Mouse (Mus musculus): ENCODE data around the gene Sh2b3. TPM values are rescaled to one million over a fixed set of nuclear protein-coding genes. Genes with fewer than 3 reads are reported as not detected.

The Sh2b3 gene
- total RNA-seq, 2 experiments from 2014 or later, result 5.1 to 11.2 TPM

DNA sequence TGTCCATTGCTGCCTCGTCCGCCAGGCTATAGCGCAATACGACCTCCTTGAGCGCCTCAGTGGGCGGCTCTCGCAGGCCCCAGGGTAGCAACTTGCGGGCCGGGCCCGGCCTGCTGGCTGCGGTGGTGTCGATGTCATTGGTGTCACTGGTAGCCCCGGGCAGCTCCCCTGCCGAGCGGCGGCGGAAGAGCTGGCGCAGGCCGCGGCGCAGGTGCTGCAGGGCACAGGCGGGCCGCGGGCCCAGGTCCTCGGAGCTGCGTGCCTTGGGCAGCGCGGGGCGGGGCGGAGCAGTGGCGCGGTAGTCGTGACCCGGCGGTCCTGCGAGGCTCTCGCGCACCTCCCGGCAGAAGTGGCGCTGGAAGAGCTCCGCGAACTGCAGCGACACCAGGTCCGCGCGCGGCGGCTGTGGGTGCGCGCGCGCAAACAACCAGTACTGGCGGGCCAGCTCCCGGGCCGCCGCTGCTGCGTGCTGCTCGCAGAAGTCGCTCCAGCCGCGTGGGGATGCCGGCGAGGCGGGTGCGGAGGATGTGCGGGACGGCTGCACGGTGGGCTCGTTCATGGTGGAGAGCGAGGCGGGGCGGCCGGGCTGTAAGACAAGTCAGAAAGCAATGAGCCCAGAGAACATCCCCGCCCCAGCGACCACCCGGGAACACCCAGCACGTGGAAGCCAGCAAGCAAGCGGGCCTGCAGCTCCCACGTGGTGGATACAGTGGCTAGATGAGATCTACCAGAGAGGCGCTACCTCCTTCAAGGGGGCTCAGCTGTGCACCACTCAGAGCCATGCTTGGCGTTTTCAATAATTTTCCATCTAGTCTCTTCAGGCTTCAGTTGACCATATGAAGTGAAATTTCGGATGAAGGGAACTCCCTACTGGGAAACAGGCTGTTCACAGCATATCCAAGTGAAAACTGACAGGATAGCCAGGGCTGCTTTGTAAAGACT, 8.7 kb downstream of the Sh2b3 start:
- ATAC-seq (replicated peaks; ENCODE audit: low FRiP score, low TSS enrichment, poor library complexity, severe bottlenecking), result no peak

DNA sequence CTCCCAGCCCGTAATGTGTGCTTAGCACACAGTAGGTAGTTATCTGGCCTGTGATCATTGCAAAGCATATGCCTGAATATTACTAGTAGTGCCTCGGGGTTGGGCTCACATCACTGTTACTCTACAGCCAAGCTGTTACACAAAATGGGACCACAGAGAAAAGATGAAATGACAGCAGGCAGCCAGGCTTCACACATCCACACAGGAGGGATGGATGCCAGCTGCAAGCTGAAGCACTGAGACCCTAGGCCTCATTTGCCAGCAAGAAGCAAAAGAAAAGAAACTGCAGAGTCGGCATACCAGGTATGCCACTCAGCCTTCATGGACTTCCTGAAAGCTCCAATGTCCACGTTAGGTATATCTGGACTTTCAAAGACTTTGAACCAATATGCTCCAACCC, 9.6 kb downstream of the Sh2b3 start:
- ATAC-seq (replicated peaks; ENCODE audit: low FRiP score, low TSS enrichment, poor library complexity, severe bottlenecking), result no peak

DNA sequence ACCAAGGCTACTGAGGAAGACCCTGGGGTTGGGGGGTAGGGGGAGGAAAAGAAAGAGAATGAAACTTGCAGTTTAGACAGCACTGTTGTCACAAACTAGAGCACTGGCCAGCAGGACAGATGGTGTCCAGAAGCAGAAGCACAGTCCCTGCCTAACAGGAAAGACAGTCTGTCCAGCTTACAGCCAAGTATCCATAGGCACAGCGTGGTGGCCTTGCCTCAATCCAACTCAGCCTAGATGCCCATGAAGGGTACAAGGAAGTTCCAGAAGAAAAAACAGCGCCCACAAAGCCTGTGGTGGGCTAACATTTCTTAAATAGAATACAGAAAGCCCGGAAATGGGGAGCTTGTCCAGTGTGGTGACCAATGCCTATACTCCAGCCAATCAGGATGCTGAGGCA, 11.8 kb downstream of the Sh2b3 start:
- ATAC-seq (replicated peaks; ENCODE audit: low FRiP score, low TSS enrichment, poor library complexity, severe bottlenecking), result no peak

DNA sequence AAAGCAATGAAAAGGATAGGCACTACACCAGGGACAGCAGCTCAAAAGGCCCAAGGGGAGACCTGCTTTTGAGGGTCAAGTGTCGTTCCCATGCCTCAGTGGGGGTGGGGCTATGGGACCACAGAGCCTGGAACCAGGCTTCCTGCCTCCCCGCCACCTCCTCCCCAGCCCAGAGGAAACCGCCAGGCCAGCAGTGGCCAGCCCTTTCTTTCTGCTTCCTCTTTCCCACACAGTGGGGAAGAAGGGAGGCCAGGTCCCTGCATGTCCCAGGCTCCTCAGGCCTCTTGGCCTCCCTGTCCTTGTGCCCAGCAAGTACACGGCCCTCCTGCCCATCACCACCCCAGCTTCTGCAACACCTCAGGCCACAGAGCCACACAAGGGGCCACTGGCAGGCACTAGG, 13.3 kb downstream of the Sh2b3 start:
- ATAC-seq (replicated peaks; ENCODE audit: low FRiP score, low TSS enrichment, poor library complexity, severe bottlenecking), result no peak

DNA sequence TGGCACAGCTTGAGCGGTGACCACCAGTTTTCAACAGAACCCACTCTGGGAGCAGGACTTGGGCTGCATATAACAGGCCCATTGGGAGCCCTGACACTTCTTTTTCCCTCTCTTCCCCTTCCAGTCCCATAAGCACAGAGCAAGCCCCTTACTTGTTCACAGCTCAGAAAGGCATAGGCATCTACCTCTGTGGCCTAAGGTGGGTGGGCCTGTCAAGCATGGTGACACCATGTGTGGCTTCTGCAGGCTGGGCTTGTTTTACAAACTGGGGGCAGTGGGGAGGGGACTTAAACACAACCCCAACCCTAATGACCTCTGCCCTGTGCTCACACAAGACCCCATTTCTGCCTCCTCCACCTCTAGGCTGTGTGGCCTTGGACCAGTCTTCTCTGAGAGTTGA, 13.8 kb downstream of the Sh2b3 start:
- no peak for ATAC-seq (replicated peaks; ENCODE audit: low FRiP score, low TSS enrichment, poor library complexity, severe bottlenecking)

DNA sequence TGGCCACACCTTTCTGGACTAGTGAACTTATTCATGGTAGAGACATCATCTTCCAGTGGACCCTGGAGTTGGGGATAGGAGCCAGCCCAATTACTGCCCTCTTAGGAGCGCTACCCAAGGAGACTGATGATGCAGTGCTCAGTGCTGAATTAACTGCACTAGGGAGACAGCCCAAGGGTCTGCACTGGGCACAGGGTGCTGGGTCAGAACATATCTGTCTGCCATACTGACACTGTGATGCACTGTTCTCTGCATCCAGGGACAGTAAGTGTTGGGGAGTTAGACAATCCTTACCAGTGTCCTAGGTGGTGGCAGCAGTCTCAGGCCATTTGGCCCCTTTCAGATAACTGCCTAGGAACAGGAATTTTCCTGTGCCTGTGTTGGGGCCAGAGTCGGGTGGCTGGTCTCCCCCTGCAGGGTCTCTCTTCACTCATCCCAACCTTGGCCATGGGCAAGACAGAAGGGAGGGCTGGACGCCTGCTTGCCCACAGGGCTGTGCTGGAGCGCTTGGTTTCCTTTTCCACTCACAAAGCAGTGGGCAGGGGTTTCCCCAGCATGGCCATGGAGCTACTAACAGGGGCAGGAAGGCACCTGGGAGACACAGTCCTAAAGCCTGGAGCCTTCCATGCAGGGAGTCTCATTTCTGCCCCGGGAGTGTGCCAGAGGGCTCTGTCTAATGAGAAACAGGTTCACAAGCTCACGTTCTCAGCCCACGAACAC, 14.5 kb downstream of the Sh2b3 start:
- ATAC-seq (replicated peaks; ENCODE audit: low FRiP score, low TSS enrichment, poor library complexity, severe bottlenecking), result no peak

DNA sequence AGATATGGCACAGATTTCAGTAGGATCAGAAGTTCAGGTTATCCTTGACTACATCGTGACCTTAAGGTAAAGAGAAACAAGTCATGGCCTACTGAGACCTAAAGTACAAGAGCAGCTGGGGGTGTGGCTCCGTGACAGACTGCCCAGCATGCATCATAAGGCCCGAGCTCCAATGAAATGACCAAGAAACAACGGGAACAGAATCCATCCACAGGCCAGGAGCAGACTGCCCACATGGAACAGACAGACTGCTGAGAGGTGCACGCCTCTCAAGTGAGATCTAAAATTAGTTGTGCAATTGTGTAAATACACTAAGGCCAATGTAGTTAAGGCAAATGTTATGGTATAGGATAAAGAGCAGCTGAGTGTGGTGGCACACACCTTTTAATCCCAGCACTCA, 15.9 kb downstream of the Sh2b3 start:
- no peak for ATAC-seq (replicated peaks; ENCODE audit: low FRiP score, low TSS enrichment, poor library complexity, severe bottlenecking)

DNA sequence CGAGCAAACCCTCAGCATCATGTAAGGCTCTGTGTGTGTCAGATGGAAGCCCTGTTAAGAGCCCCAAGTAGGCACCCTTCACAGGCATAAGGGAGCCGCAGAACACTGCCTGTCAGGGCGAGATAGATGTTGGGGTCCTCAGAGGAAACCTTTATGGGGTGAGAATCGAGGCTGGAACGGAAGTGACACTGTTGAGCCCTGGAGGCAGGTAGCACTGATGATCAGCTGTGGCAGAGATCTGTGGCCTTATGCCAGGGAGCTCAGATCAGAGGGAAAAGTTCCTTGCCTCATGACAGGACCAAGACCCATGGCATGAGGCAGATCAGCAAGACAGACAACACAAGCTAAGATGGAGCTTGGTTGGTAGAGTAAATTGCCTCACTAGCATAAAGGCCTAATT, 16.3 kb downstream of the Sh2b3 start:
- no peak for ATAC-seq (replicated peaks; ENCODE audit: low FRiP score, low TSS enrichment, poor library complexity, severe bottlenecking)

DNA sequence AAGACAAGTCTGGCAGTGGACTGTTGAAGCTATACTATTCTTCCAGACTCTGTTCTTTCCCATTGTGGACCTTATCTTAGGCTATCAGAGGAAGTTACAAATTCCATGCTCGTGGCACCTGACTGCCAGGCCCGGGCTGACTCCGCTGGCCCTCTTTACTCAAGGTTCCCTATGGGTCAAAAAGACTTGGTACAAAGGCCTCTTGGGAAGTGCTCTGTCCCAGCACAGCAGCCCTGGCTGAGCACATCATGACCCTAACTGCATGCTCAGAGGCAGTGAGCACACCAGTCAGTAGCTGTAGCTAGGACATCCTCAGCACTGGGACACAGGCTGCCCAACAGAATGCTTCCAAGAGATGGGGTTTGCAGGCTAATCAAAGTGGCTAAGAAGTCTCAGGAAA, 16.8 kb downstream of the Sh2b3 start:
- ATAC-seq (replicated peaks; ENCODE audit: low FRiP score, low TSS enrichment, poor library complexity, severe bottlenecking), result no peak

DNA sequence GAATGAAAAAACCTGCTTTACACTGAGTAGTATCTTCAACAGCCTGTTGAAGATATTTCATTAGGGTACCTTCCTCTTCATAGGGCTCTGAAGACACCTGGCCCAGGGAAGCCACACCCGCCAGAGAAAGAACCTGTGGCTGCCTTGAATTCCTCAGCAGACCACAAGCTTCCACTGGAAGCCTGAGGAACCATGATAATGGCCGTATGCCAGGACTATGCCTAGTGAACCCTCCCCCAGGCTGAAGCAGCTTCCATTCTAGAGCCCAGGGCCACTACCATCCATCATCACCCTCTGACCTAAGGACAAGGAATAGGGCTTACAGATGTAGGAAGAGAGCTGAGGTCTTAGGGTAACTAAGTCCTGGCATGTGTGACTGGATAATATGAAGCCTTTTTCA, 17.3 kb downstream of the Sh2b3 start:
- no peak for ATAC-seq (replicated peaks; ENCODE audit: low FRiP score, low TSS enrichment, poor library complexity, severe bottlenecking)

DNA sequence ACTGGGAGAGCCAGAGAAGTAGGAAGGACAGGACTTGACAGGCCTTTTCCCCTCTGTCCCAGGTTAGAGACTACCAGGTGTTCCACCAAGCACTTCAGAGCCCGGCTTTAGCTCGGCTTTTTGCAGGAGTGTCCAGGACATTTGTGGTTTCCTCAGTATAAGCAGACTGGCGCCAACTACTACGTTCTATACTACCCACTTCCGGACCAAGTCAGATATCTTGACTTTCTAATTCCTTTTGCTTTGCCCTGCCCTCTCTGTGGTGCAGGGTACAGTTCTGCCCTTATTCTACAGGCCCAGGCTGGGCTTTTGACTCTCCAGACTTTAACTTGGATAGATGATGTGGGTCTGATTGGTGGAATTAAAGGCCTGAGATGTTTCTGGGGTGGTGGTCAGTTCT, 17.9 kb downstream of the Sh2b3 start:
- ATAC-seq (replicated peaks; ENCODE audit: low FRiP score, low TSS enrichment, poor library complexity, severe bottlenecking), result no peak

DNA sequence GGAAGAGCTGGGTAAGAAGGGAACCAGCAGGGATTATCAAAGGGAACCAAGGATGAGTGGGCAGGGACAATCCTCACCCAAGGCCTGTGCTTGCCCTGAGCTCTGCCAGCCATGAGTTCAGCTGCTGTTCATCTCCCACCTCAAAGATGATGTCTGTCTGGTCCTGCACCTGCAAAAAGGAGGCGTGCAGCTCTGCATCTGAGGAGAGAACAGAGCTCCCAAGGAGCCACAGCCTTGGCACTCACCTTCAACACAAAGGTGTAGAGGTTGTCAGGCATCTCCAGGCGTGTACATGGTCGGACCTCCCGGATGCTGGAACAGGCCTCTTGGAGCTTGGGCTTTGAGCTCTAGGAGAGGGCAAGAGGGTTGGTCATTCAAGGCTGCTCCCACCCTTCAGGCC, 18.6 kb downstream of the Sh2b3 start:
- ATAC-seq (replicated peaks; ENCODE audit: low FRiP score, low TSS enrichment, poor library complexity, severe bottlenecking), result no peak

DNA sequence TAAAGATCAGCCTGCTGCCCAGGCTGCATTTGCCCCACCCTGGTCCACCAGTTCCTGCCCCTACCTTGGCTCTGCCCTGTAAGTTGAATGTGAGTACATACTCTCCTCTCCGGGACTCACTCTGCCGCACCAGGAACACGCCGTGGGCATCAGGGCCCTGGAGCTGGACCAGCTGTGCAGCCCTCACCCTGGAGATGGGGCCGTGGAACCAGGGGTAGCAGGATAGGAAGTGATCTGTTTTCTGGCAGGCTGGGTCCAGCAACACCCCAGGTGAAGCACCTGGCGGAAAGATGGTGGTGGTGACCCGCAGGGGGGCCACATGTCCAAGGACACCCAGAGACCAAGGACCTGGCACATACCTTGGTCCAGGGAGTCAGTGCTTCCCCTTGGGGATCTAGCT, 19.0 kb downstream of the Sh2b3 start:
- no peak for ATAC-seq (replicated peaks; ENCODE audit: low FRiP score, low TSS enrichment, poor library complexity, severe bottlenecking)

DNA sequence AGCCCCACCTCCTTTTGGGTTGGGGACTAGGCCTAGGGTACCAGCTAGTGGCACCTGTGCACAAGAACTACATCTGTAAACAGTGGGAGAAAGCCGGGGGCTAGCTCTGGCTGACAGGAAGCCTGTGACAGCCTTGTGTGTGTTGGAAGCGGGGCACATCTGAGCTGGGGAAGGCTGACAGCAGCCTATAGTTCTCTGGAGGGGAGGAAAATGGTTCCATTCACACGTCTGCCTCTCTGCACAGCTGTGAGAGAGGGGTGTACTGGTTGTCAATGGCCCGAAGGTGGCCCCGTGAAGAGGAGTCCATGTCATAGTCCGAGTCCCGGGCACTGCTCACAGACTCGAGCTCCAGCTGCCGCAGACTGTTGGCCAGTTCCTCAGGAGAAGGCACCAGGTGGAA, 19.9 kb downstream of the Sh2b3 start:
- no peak for ATAC-seq (replicated peaks; ENCODE audit: low FRiP score, low TSS enrichment, poor library complexity, severe bottlenecking)

DNA sequence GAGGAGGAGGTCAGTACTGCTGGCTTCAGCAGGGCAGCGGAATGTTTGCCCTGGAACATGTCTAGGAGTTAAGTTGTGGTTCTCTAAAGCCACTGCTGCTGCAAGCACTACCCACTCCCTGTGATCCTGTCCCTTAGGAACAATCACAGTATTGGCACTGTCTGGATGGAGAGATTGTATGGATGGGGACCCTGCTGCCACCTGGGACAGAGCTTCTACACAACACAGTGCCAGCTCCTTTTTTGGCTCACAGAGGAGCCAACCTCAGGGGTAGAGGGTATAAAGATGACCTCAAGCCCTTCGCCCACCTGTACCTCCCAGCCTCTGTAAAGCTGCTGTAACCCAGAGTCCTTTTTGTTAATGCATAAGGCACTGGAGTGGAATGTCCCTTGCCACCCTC, 20.8 kb downstream of the Sh2b3 start:
- ATAC-seq (replicated peaks; ENCODE audit: low FRiP score, low TSS enrichment, poor library complexity, severe bottlenecking), result no peak

DNA sequence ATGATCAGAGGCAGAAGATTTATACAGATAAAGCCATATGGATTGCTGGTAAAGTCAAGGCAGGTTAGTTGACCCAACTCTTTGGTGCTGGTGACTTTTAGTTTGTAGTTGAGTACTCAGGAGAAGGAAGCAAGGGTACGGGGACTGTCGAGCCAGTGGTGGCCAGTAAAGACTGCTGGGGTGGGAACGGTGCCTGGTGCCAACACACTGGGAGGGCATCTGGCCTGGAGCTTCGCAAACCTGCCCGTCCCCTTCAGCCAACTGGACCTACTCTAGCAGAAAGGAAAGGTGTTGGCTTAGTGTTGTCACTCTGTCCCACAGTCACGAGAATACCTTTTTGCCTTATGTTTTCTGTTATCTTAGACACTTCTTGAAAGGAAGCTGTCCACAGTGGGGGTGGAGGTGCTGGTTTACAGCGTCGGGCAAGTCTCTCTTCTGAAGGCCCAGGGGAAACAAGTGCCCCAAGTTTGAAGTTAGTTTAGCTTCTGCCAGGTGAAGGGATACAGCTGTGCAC, 21.5 kb downstream of the Sh2b3 start:
- no peak for ATAC-seq (replicated peaks; ENCODE audit: low FRiP score, low TSS enrichment, poor library complexity, severe bottlenecking)

DNA sequence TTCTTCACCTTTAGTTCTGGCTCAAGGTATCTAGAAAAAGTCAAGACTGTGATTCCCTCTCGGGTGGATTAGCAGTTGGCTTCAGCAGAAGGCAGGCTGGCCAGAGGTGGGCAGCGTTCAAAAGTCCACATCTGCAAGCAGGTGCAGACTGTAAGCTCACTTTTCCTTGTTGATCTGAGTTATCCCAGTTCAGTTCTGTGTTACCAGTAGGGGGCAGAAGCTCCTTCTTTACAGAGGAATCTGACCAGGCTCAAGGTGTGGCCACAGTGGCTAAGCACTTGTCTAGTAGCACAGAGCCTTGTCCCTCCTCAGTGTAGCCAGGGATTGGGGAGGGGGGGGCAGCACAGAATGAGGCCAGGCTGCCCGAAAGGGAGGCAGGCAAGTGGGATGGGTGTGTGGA, 22.4 kb downstream of the Sh2b3 start:
- 0 out of 2 replicates have a peak, but pooled peaks have one; percentile 11 for ATAC-seq (replicated peaks; ENCODE audit: low FRiP score, low TSS enrichment, poor library complexity, severe bottlenecking)

DNA sequence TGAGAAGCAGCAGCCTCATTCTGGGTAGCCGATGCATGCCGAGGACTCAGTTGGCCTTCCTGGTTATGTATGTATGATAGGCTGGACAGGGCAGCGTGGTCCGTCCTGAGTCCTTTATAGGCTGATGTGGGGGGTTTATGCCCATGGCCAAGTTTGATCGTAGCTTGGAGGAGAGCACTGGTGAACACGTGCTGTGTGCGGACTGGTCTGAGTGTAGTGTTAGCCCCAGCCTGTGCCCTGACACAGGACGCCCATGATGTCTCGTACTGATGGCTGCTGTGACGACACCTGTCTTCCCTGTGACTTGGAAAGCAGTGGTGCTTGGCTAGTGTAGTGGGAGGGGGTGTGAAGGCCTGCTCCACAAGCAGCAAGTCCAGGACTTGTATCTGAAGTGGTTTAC, 23.7 kb downstream of the Sh2b3 start:
- ATAC-seq (replicated peaks; ENCODE audit: low FRiP score, low TSS enrichment, poor library complexity, severe bottlenecking), result no peak

DNA sequence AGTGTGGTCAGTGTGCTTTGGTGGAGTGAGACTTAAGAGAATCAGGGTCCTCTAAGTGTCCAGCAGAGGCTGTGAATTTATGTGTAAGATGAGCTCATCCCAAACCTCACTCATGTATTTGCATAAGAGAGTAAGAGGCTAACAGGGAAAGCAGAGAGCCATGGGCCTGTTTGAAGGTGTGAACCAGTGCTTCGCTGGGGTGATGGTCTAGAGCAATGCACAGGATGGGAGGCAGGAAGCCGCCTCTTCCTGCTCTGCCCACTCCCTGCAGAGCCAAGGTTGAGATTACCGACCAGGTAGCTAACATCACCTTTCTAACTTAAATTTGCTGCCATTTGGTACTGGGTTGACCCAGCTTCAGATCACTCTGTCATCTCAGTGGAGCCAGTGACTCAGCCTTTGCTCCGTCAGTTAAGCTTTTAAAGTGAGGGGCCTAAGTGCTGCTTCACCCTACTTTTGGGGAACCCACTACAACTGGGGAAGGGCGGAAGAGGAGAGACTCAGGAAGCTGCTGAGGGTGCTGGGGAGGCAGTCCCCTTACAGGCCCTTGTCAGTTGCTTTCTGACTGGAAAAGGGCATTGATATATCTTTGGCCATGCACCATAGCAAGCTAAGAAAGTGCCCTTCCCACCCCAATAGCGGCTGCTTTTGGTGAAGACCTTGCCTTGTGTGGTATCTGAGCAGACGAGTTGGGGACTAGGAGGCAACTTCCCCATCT, 24.8 kb downstream of the Sh2b3 start:
- no peak for ATAC-seq (replicated peaks; ENCODE audit: low FRiP score, low TSS enrichment, poor library complexity, severe bottlenecking)

DNA sequence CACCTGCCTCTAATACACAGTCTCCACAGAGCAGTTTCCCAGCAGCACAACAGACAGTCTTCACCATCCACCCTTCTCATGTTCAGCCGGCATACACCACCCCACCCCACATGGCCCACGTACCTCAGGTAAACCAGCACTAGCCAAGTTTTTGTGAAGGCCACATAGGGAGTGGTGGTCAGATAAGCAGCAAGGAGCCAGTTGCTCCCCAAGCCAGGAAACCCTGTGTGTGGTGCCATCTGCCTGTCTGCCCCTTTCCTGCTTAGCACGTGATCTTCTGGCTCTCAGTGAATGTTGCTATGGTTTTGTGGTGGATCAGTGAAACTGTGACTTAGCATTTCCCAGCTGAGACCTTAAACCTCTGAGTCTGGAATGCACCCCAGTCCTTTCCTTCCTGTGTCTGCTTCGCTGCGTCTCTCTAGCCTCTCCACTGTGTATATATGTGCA, 25.9 kb downstream of the Sh2b3 start:
- ATAC-seq (replicated peaks; ENCODE audit: low FRiP score, low TSS enrichment, poor library complexity, severe bottlenecking), result peak; percentile 55
